Mouse (Mus musculus) bone marrow, adult 2 months (tissue): ENCODE measurements at regions not wholly inside any gene's neighbourhood (a gene's known extent, or its start where the extent isn't known, plus 50 kb on each side); places are given as distances from the start of the nearest gene placed in this dataset.

ENCODE experiments used
- CTCF ChIP-seq: fragments of 200-500 bp; IDR thresholded peaks from 2 replicates; pipeline ENCODE4 v1.5.1; 2011; ENCODE audit warnings: low read length, control low read depth; ENCODE audit not compliant: control insufficient read depth, insufficient read depth
- POLR2A ChIP-seq: fragments of 200-500 bp; IDR thresholded peaks from 2 replicates; pipeline ENCODE4 v1.6.1; 2011; ENCODE audit warnings: low read depth, mild to moderate bottlenecking, control low read depth, low read length, borderline replicate concordance; ENCODE audit not compliant: control insufficient read depth

DNA sequence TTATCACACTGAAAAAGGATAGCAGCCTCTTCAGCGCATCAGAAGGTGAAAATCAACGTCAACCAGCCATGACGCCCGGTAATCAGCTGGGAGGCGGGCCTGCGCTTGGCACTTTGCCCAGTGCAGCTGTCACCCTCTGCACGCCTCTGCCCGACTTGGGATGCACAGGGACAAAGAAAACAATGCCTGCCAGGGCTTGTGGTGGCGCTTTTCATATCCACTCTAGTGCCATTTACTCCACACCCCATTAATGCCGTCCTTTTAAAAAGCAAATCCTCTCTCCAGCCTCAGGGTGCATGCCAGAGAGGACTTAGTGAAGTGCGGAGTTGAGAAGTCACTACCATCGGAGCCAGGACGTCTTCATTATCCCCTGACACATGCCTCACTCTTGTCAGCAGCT lies 204.5 kb upstream of the Sulf2 start:
- no peak for TF ChIP-seq POLR2A
- no peak for TF ChIP-seq CTCF
